Mouse (Mus musculus): ENCODE measurements at regions not wholly inside any gene's neighbourhood (a gene's known extent, or its start where the extent isn't known, plus 50 kb on each side); places are given as distances from the start of the nearest gene placed in this dataset.

DNA sequence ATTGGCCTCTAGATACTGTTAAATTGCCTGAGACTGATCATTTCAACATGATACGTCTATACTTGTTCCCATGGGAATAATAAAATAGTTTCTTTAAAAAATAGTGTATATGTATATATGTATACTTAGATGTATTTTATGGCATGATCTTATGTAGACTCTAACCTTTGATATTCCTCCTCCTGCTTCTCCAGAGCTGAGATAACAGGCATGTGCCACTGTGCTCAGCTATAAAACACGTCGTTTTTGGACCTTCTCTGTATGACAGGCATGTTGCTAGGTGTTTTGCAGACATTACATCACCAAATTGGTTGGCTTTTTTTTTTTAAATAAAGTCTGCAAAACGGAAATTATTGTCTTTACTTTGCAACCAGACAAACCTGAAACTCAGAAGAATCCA, 179.4 kb upstream of the Ctso start:
- no peak for TF ChIP-seq CTCF (IDR thresholded peaks at IDR 0.05; ENCODE audit: control insufficient read depth, insufficient read depth, low read length)
- TF ChIP-seq POLR2A (IDR thresholded peaks at IDR 0.05; ENCODE audit: borderline replicate concordance, control insufficient read depth, low read depth, low read length): no peak

Data from bone marrow, adult 2 months (tissue).